Mouse (Mus musculus): ENCODE measurements around the gene Zfp652. TPM values are rescaled to one million over a fixed set of nuclear protein-coding genes. Genes with fewer than 3 reads are reported as not detected.

The Zfp652 gene
- polyA plus RNA-seq, 1 experiment from 2014 or later: 6.7 TPM

GRCm38 (mm10) chr11:95698541-95698940, 13.9 kb upstream of the Zfp652 start:
- H3K4me1 ChIP-seq (ENCODE audit: control insufficient read depth in 2 of 2, insufficient read depth in 2 of 2, low read length in 2 of 2): no peaks in the 10 kb centered on the region
- H3K36me3 ChIP-seq (ENCODE audit: control insufficient read depth, insufficient read depth, low read length): no peaks in the 10 kb centered on the region
- 79% methylated on average over 5 of the region's 5 CpGs for WGBS
- ATAC-seq (ENCODE audit: insufficient number of reproducible peaks, insufficient read depth, low FRiP score, low read depth): no peak
- H3K9ac ChIP-seq (ENCODE audit: low read length): no peak overlapping the region
- H3K27me3 ChIP-seq (ENCODE audit: control insufficient read depth, insufficient read depth, low read length): no peaks in the 10 kb centered on the region
- no peaks in the 10 kb centered on the region for H3K9me3 ChIP-seq (ENCODE audit: control insufficient read depth, low read length)
- no peak overlapping the region for H3K4me2 ChIP-seq (ENCODE audit: low read length)
- H3K27ac ChIP-seq (replicated peaks in 1 of 2; ENCODE audit: control insufficient read depth in 1 of 2, insufficient read depth in 1 of 2, low read depth in 2 of 2, low read length in 2 of 2): no peak overlapping the region
- H3K4me3 ChIP-seq (ENCODE audit: control insufficient read depth in 1 of 2, insufficient read depth in 1 of 2, low read depth in 1 of 2, low read length in 2 of 2): no peak overlapping the region

GRCm38 (mm10) chr11:95700778-95701739, 11.4 kb upstream of the Zfp652 start:
- no peak overlapping the region for H3K27ac ChIP-seq (replicated peaks in 1 of 2; ENCODE audit: control insufficient read depth in 1 of 2, insufficient read depth in 1 of 2, low read depth in 2 of 2, low read length in 2 of 2)
- no peaks in the 10 kb centered on the region for H3K9me3 ChIP-seq (ENCODE audit: control insufficient read depth, low read length)
- no peak overlapping the region for H3K4me3 ChIP-seq (ENCODE audit: control insufficient read depth in 1 of 2, insufficient read depth in 1 of 2, low read depth in 1 of 2, low read length in 2 of 2)
- H3K36me3 ChIP-seq (ENCODE audit: control insufficient read depth, insufficient read depth, low read length): no peaks in the 10 kb centered on the region
- 83% methylated on average over 13 of the region's 13 CpGs for WGBS
- no peaks in the 10 kb centered on the region for H3K27me3 ChIP-seq (ENCODE audit: control insufficient read depth, insufficient read depth, low read length)
- no peak overlapping the region for H3K9ac ChIP-seq (ENCODE audit: low read length)
- no peak overlapping the region for H3K4me2 ChIP-seq (ENCODE audit: low read length)
- ATAC-seq (ENCODE audit: insufficient number of reproducible peaks, insufficient read depth, low FRiP score, low read depth): no peak
- no peaks in the 10 kb centered on the region for H3K4me1 ChIP-seq (ENCODE audit: control insufficient read depth in 2 of 2, insufficient read depth in 2 of 2, low read length in 2 of 2)

GRCm38 (mm10) chr11:95704032-95704969, 8.2 kb upstream of the Zfp652 start:
- 86% methylated on average over 12 of the region's 12 CpGs for WGBS
- no peaks in the 10 kb centered on the region for H3K9me3 ChIP-seq (ENCODE audit: control insufficient read depth, low read length)
- H3K9ac ChIP-seq (ENCODE audit: low read length): no peak overlapping the region
- H3K27ac ChIP-seq (replicated peaks in 1 of 2; ENCODE audit: control insufficient read depth in 1 of 2, insufficient read depth in 1 of 2, low read depth in 2 of 2, low read length in 2 of 2): peak overlapping the region in 1 of 2 experiments; percentile 24; a peak in 1 of 4 replicates
- no peak overlapping the region for H3K4me2 ChIP-seq (ENCODE audit: low read length)
- no peak for ATAC-seq (ENCODE audit: insufficient number of reproducible peaks, insufficient read depth, low FRiP score, low read depth)
- no peaks in the 10 kb centered on the region for H3K36me3 ChIP-seq (ENCODE audit: control insufficient read depth, insufficient read depth, low read length)
- no peaks in the 10 kb centered on the region for H3K27me3 ChIP-seq (ENCODE audit: control insufficient read depth, insufficient read depth, low read length)
- H3K4me1 ChIP-seq (ENCODE audit: control insufficient read depth in 2 of 2, insufficient read depth in 2 of 2, low read length in 2 of 2): no peaks in the 10 kb centered on the region
- no peak overlapping the region for H3K4me3 ChIP-seq (ENCODE audit: control insufficient read depth in 1 of 2, insufficient read depth in 1 of 2, low read depth in 1 of 2, low read length in 2 of 2)

- no peak overlapping the region for H3K9ac ChIP-seq (ENCODE audit: low read length)
- ATAC-seq (ENCODE audit: insufficient number of reproducible peaks, insufficient read depth, low FRiP score, low read depth): no peak
- no peak overlapping the region for H3K4me3 ChIP-seq (ENCODE audit: control insufficient read depth in 1 of 2, insufficient read depth in 1 of 2, low read depth in 1 of 2, low read length in 2 of 2)
- no peaks in the 10 kb centered on the region for H3K27me3 ChIP-seq (ENCODE audit: control insufficient read depth, insufficient read depth, low read length)
- no peak overlapping the region for H3K4me2 ChIP-seq (ENCODE audit: low read length)
- H3K4me1 ChIP-seq (ENCODE audit: control insufficient read depth in 2 of 2, insufficient read depth in 2 of 2, low read length in 2 of 2): no peaks in the 10 kb centered on the region
- 68% methylated on average over 4 of the region's 4 CpGs for WGBS
- H3K36me3 ChIP-seq (ENCODE audit: control insufficient read depth, insufficient read depth, low read length): no peaks in the 10 kb centered on the region
- peak overlapping the region in 1 of 2 experiments; percentile 24; a peak in 1 of 4 replicates for H3K27ac ChIP-seq (replicated peaks in 1 of 2; ENCODE audit: control insufficient read depth in 1 of 2, insufficient read depth in 1 of 2, low read depth in 2 of 2, low read length in 2 of 2)
- no peaks in the 10 kb centered on the region for H3K9me3 ChIP-seq (ENCODE audit: control insufficient read depth, low read length)
Observed at GRCm38 (mm10) chr11:95704970-95705330, 7.5 kb upstream of the Zfp652 start.

- Histone ChIP-seq H3K4me1 (ENCODE audit: control insufficient read depth in 2 of 2, insufficient read depth in 2 of 2, low read length in 2 of 2) (peaks cover 7 to 17% of the 10 kb centered on the region in 2 experiments), H3K9me3 (ENCODE audit: control insufficient read depth, low read length) (no peaks in the 10 kb centered on the region), H3K9ac (ENCODE audit: low read length) (no peak overlapping the region), H3K27me3 (ENCODE audit: control insufficient read depth, insufficient read depth, low read length) (no peaks in the 10 kb centered on the region), H3K27ac (replicated peaks in 1 of 2; ENCODE audit: control insufficient read depth in 1 of 2, insufficient read depth in 1 of 2, low read depth in 2 of 2, low read length in 2 of 2) (no peak overlapping the region), H3K4me2 (ENCODE audit: low read length) (no peak overlapping the region), H3K36me3 (ENCODE audit: control insufficient read depth, insufficient read depth, low read length) (no peaks in the 10 kb centered on the region), H3K4me3 (ENCODE audit: control insufficient read depth in 1 of 2, insufficient read depth in 1 of 2, low read depth in 1 of 2, low read length in 2 of 2) (no peak overlapping the region)
- WGBS: 86% methylated on average over 6 of the region's 6 CpGs
- ATAC-seq (ENCODE audit: insufficient number of reproducible peaks, insufficient read depth, low FRiP score, low read depth): no peak
Observed at GRCm38 (mm10) chr11:95709534-95710040, 2.9 kb upstream of the Zfp652 start.

- WGBS: 76% methylated on average over 7 of the region's 7 CpGs
- Histone ChIP-seq H3K9ac (ENCODE audit: low read length) (no peak overlapping the region), H3K36me3 (ENCODE audit: control insufficient read depth, insufficient read depth, low read length) (no peaks in the 10 kb centered on the region), H3K27me3 (ENCODE audit: control insufficient read depth, insufficient read depth, low read length) (no peaks in the 10 kb centered on the region), H3K27ac (replicated peaks in 1 of 2; ENCODE audit: control insufficient read depth in 1 of 2, insufficient read depth in 1 of 2, low read depth in 2 of 2, low read length in 2 of 2) (no peak overlapping the region), H3K9me3 (ENCODE audit: control insufficient read depth, low read length) (no peaks in the 10 kb centered on the region), H3K4me1 (ENCODE audit: control insufficient read depth in 2 of 2, insufficient read depth in 2 of 2, low read length in 2 of 2) (peaks cover 7 to 21% of the 10 kb centered on the region in 2 experiments), H3K4me3 (ENCODE audit: control insufficient read depth in 1 of 2, insufficient read depth in 1 of 2, low read depth in 1 of 2, low read length in 2 of 2) (no peak overlapping the region), H3K4me2 (ENCODE audit: low read length) (no peak overlapping the region)
- ATAC-seq (ENCODE audit: insufficient number of reproducible peaks, insufficient read depth, low FRiP score, low read depth): no peak
Observed at GRCm38 (mm10) chr11:95710478-95710877, 2.0 kb upstream of the Zfp652 start.

GRCm38 (mm10) chr11:95712085-95712562, 349 bp upstream of the Zfp652 start:
- Histone ChIP-seq H3K4me1 (ENCODE audit: control insufficient read depth in 2 of 2, insufficient read depth in 2 of 2, low read length in 2 of 2) (peaks cover 7 to 28% of the 10 kb centered on the region in 2 experiments), H3K9ac (ENCODE audit: low read length) (peak overlapping the region; percentile 96), H3K9me3 (ENCODE audit: control insufficient read depth, low read length) (no peaks in the 10 kb centered on the region), H3K27ac (replicated peaks in 1 of 2; ENCODE audit: control insufficient read depth in 1 of 2, insufficient read depth in 1 of 2, low read depth in 2 of 2, low read length in 2 of 2) (peak overlapping the region; percentile 68 to 95), H3K36me3 (ENCODE audit: control insufficient read depth, insufficient read depth, low read length) (no peaks in the 10 kb centered on the region), H3K4me3 (ENCODE audit: control insufficient read depth in 1 of 2, insufficient read depth in 1 of 2, low read depth in 1 of 2, low read length in 2 of 2) (peak overlapping the region; percentile 75 to 88), H3K4me2 (ENCODE audit: low read length) (peak overlapping the region; percentile 99), H3K27me3 (ENCODE audit: control insufficient read depth, insufficient read depth, low read length) (no peaks in the 10 kb centered on the region)
- no peak for ATAC-seq (ENCODE audit: insufficient number of reproducible peaks, insufficient read depth, low FRiP score, low read depth)
- 25% methylated on average over 12 of the region's 12 CpGs for WGBS

Measured in heart, embryonic 14.5 days (tissue).